Mouse (Mus musculus) midbrain, embryonic 10.5 days (tissue): ENCODE data around the gene Rnf126. TPM values are rescaled to one million over a fixed set of nuclear protein-coding genes. Genes with fewer than 3 reads are reported as not detected.

Experiments
- DNase-seq: peaks from one replicate; pipeline ENCODE4 v3.0.0-alpha.2; 2017; ENCODE audit warnings: low spot score
- H3K27ac ChIP-seq: fragments of 300-500 bp; sonication (generic); replicated peaks from 2 replicates; pipeline ENCODE4 v1.5.1; 2016; ENCODE audit warnings: mild to moderate bottlenecking
- H3K27me3 ChIP-seq: fragments of 300-500 bp; sonication (generic); 2 replicates; pipeline ENCODE4 v1.6.1; 2016; ENCODE audit warnings: low read depth, mild to moderate bottlenecking; ENCODE audit not compliant: poor library complexity, severe bottlenecking
- H3K36me3 ChIP-seq: fragments of 300-500 bp; sonication (generic); 2 replicates; pipeline ENCODE4 v1.6.1; 2016; ENCODE audit warnings: mild to moderate bottlenecking, moderate library complexity
- H3K4me1 ChIP-seq: fragments of 300-500 bp; sonication (generic); 2 replicates; pipeline ENCODE4 v1.6.1; 2016
- H3K4me3 ChIP-seq: fragments of 300-500 bp; sonication (generic); 2 replicates; pipeline ENCODE4 v1.5.1; 2016; ENCODE audit warnings: mild to moderate bottlenecking, moderate library complexity
- H3K9me3 ChIP-seq: fragments of 300-500 bp; sonication (generic); replicated peaks from 2 replicates; pipeline ENCODE4 v1.6.1; 2016; ENCODE audit warnings: mild to moderate bottlenecking
- WGBS: fragments of 180-500 bp; shearing (Covaris S2); methylation state at CpG from one replicate; pipeline ENCODE4 v1.1.7; 2016; 5-methylcytosine and 5-hydroxymethylcytosine counted together
- polyA plus RNA-seq: library from polyadenylated mRNA; unstranded; fragments of >200 nt; fragmentation: Nextera tagmentation; extraction: Ambion mirVana; gene quantifications from 2 replicates; pipeline ENCODE4 v1.2.1, GENCODE M21; 2016

Rnf126 gene
- polyA plus RNA-seq, 1 experiment from 2014 or later, result 118 TPM

GRCm38 (mm10) chr10:79755854-79756253 is 10.9 kb downstream of the Rnf126 start:
- 92% methylated on average over 3 of the region's 3 CpGs for WGBS
- no peak overlapping the region for H3K27ac ChIP-seq
- no peaks in the 10 kb centered on the region for H3K9me3 ChIP-seq
- H3K36me3 ChIP-seq, result peaks cover 52% of the 10 kb centered on the region
- DNase-seq, result no peak
- peaks cover 13% of the 10 kb centered on the region for H3K4me1 ChIP-seq
- peaks cover 14% of the 10 kb centered on the region; the same call in 1 of the 2 replicates for H3K27me3 ChIP-seq
- peak overlapping the region; percentile 54 for H3K4me3 ChIP-seq

- no peaks in the 10 kb centered on the region for H3K9me3 ChIP-seq
- H3K27ac ChIP-seq, result peak within 1 kb of the TSS; percentile 29; the same call in 1 of the 2 replicates
- peak within 1 kb of the TSS; percentile 54 for H3K4me3 ChIP-seq
- peaks cover 13% of the 10 kb centered on the region for H3K4me1 ChIP-seq
- peaks cover 14% of the 10 kb centered on the region; the same call in 1 of the 2 replicates for H3K27me3 ChIP-seq
- under 1% methylated on average over 36 of the region's 36 CpGs for WGBS
- DNase-seq, result peak; percentile 83
- H3K36me3 ChIP-seq, result peaks cover 44% of the 10 kb centered on the region
Measured at GRCm38 (mm10) chr10:79754856-79755516, 11.8 kb downstream of the Rnf126 start, which contains the start of gene Fgf22. Gene Fgf22 (plus strand): TSS chr10:79755076.

DNA sequence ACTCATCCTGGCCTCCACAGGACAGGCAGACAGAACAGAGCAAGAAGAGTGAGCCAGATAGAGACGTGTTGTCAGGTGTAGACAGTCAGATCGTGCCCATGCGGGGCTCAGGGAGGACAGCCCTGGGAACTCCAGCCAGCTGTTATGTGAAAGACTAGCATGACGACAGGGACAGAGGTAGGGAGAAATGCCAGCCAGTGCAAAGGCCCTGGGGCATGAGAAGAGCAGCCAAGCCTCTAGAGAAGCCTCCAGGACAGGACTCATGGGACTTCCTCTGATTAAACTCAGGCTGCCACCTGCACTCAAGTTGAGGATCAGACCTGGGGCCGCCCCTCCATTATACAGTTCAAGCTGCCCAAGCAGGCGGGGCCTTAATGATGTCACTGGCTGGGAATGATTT is 18.3 kb downstream of the Rnf126 start:
- WGBS, result 78% methylated on average over 6 of the region's 6 CpGs
- peaks cover 16% of the 10 kb centered on the region for H3K4me1 ChIP-seq
- H3K9me3 ChIP-seq, result no peaks in the 10 kb centered on the region
- H3K36me3 ChIP-seq, result peaks cover 11% of the 10 kb centered on the region
- no peak for DNase-seq
- H3K4me3 ChIP-seq, result peak overlapping the region; percentile 11; the same call in 1 of the 2 replicates
- H3K27ac ChIP-seq, result no peak overlapping the region
- no peaks in the 10 kb centered on the region for H3K27me3 ChIP-seq

- no peak for DNase-seq
- H3K27me3 ChIP-seq, result no peaks in the 10 kb centered on the region
- H3K36me3 ChIP-seq, result peaks cover 27% of the 10 kb centered on the region
- no peaks in the 10 kb centered on the region for H3K9me3 ChIP-seq
- peak overlapping the region; percentile 73 for H3K4me3 ChIP-seq
- H3K27ac ChIP-seq, result peak overlapping the region; percentile 53
- peaks cover 16% of the 10 kb centered on the region for H3K4me1 ChIP-seq
- 25% methylated on average over 6 of the region's 6 CpGs for WGBS
Measured at GRCm38 (mm10) chr10:79746774-79747151, 20.0 kb downstream of the Rnf126 start.

DNA sequence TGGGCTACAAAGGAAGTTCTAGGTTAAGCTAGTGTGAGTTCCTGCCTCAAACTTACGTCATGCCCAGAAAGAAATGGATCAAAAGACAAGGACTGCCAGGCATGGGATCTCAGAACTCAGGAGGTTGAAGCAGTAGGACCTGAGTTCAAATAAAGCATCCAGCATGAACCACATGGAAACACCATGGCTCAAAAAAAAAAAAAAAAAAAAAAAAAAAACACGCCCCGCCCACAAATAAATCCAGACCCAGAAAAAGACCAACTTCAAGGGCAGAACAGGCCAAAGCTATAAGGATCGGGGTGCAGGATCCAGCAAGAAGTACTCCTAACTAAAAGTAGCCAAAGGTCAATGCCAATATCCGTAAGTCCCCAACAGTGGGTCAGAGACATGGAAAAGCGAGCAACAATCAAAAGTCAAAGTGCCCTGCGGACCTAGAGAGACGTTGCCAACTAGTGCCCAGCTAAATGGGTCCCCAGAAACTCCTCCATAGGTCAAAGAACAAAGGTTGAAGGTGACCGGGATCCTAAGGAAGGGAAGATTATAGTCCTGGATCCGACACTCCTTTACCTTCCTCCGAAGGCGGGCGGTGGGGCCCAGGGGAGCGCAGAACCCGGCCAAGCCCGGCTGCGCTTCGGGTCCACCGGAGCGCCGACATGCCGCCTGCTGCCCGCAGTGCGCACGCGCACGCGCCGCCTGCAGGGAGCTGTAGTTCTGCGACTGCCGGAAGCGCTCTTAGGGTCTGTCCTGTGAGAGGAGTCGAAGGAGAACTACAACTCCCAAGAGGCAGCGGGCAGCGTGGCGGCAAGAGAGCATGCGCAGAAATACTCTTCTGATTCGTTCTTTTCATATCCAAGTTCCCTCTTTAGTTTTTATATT is 20.6 kb downstream of the Rnf126 start, which contains the start of gene Polrmt:
Gene Polrmt, minus strand, starts transcription at position 684 of the 876 bp plus-strand sequence.
- H3K27me3 ChIP-seq, result no peaks in the 10 kb centered on the region
- peak within 1 kb of the TSS; percentile 79 for H3K27ac ChIP-seq
- WGBS, result 4% methylated on average over 38 of the region's 38 CpGs
- H3K9me3 ChIP-seq, result no peaks in the 10 kb centered on the region
- H3K4me3 ChIP-seq, result peak within 1 kb of the TSS; percentile 73
- DNase-seq, result peak; percentile 96
- peaks cover 33% of the 10 kb centered on the region for H3K36me3 ChIP-seq
- peaks cover 16% of the 10 kb centered on the region for H3K4me1 ChIP-seq

DNA sequence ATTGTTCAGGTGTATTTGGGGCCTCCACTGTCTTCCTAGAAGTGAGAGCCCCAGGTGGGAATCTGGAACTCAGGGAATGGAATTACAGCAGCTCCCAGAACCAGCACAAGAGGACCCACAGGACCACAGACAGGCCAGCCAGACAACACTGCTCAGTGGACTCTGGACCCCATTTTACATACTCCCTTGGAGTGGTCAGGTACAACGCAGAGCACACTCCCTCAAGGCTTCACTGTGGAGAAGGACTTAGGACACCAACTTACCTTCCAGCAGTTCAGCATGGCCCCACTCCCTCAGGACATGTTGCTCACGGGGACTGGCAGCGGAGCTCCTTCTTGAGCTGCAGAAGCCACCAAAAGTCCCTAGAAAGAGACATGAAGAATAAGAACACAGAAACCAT is 21.3 kb downstream of the Rnf126 start:
- Histone ChIP-seq H3K4me1 (peaks cover 22% of the 10 kb centered on the region), H3K27ac (no peak overlapping the region), H3K27me3 (no peaks in the 10 kb centered on the region), H3K36me3 (peaks cover 40% of the 10 kb centered on the region), H3K4me3 (peak overlapping the region; percentile 73), H3K9me3 (peaks cover 4% of the 10 kb centered on the region; the same call in 1 of the 2 replicates)
- DNase-seq, result no peak
- 92% methylated on average over 3 of the region's 3 CpGs for WGBS

GRCm38 (mm10) chr10:79743650-79744365 is 22.9 kb downstream of the Rnf126 start:
- 95% methylated on average over 15 of the region's 15 CpGs for WGBS
- peaks cover 22% of the 10 kb centered on the region for H3K4me1 ChIP-seq
- H3K27ac ChIP-seq, result no peak overlapping the region
- no peak for DNase-seq
- no peak overlapping the region for H3K4me3 ChIP-seq
- no peaks in the 10 kb centered on the region for H3K27me3 ChIP-seq
- peaks cover 20% of the 10 kb centered on the region for H3K9me3 ChIP-seq
- peaks cover 56% of the 10 kb centered on the region for H3K36me3 ChIP-seq

DNA sequence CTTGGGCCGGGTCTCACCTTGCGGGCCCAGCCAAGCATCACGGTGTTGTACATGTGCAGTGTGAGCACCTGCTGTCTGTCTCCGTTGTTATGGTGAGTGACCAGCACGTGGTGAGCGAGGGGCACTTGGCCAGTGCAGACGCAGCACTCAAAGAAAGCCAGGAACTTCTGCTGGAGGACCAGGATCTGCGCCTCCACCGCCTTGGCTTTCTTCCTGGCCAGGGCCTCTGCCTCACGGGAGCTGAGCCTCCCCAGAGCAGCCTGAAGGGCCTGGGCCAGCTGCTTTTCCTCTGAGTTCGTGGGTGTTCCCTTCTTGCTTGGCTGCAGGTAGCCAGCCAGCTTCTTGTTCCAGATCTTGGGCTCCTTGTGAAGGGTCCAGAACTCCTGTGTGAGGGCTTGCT is 23.6 kb downstream of the Rnf126 start:
- H3K4me1 ChIP-seq, result peaks cover 22% of the 10 kb centered on the region
- H3K36me3 ChIP-seq, result peaks cover 63% of the 10 kb centered on the region
- no peak overlapping the region for H3K27ac ChIP-seq
- no peak overlapping the region for H3K4me3 ChIP-seq
- no peak for DNase-seq
- H3K9me3 ChIP-seq, result peaks cover 23% of the 10 kb centered on the region
- WGBS, result 92% methylated on average over 11 of the region's 11 CpGs
- no peaks in the 10 kb centered on the region for H3K27me3 ChIP-seq

- Histone ChIP-seq H3K27me3 (peaks cover 19% of the 10 kb centered on the region), H3K4me3 (no peak overlapping the region), H3K9me3 (peaks cover 23% of the 10 kb centered on the region), H3K4me1 (peaks cover 15% of the 10 kb centered on the region), H3K27ac (peak overlapping the region; percentile 46; the same call in 1 of the 2 replicates), H3K36me3 (peaks cover 86% of the 10 kb centered on the region)
- 60% methylated on average over 11 of the region's 11 CpGs for WGBS
- peak; percentile 36 for DNase-seq
Measured at GRCm38 (mm10) chr10:79740863-79741262, 25.9 kb downstream of the Rnf126 start.

GRCm38 (mm10) chr10:79739234-79739633 is 27.5 kb downstream of the Rnf126 start:
- H3K9me3 ChIP-seq, result peaks cover 28% of the 10 kb centered on the region
- peaks cover 98% of the 10 kb centered on the region for H3K36me3 ChIP-seq
- DNase-seq, result no peak
- peaks cover 17% of the 10 kb centered on the region for H3K4me1 ChIP-seq
- H3K27me3 ChIP-seq, result peaks cover 35% of the 10 kb centered on the region
- H3K4me3 ChIP-seq, result no peak overlapping the region
- WGBS, result 95% methylated on average over 28 of the region's 28 CpGs
- H3K27ac ChIP-seq, result no peak overlapping the region

DNA sequence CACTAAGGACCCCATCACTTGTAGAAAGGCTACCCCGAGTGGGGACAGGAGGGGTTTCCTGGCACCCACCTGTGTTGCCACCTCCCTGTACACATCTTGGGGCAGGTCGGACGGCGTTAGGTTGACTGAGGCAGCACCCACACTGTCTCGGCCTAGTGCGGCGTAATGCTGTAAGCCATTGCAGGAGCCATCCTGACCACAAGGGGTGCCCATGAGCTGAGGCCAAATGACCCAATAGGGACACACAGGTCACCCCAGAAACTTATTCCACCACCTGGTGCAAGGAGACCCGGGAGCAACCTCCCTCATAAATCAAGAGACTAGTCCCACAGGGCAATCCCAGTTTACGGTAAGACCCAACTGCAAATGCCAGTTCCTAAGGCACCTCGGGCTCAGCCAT is 28.5 kb downstream of the Rnf126 start:
- Histone ChIP-seq H3K36me3 (peaks cover 98% of the 10 kb centered on the region), H3K27me3 (peaks cover 35% of the 10 kb centered on the region), H3K4me3 (no peak overlapping the region), H3K27ac (no peak overlapping the region), H3K9me3 (peaks cover 28% of the 10 kb centered on the region), H3K4me1 (peaks cover 17% of the 10 kb centered on the region)
- 89% methylated on average over 10 of the region's 10 CpGs for WGBS
- no peak for DNase-seq

- H3K27me3 ChIP-seq, result peaks cover 35% of the 10 kb centered on the region
- no peak overlapping the region for H3K4me3 ChIP-seq
- H3K27ac ChIP-seq, result no peak overlapping the region
- DNase-seq, result no peak
- H3K36me3 ChIP-seq, result peaks cover 94% of the 10 kb centered on the region
- 87% methylated on average over 14 of the region's 14 CpGs for WGBS
- peaks cover 28% of the 10 kb centered on the region for H3K9me3 ChIP-seq
- H3K4me1 ChIP-seq, result peaks cover 17% of the 10 kb centered on the region
Measured at GRCm38 (mm10) chr10:79736706-79737105, 30.0 kb downstream of the Rnf126 start.
